Mouse (Mus musculus) cerebellum, adult 2 months (tissue): ENCODE measurements around the gene Emp1.

Experiments
- CTCF ChIP-seq: fragments of 200-500 bp; IDR thresholded peaks from 2 replicates; pipeline ENCODE4 v1.5.1; 2011; ENCODE audit warnings: low read depth, mild to moderate bottlenecking, control low read depth, low read length, moderate library complexity, borderline replicate concordance; ENCODE audit not compliant: insufficient read depth
- POLR2A ChIP-seq: fragments of 200-500 bp; IDR thresholded peaks from 2 replicates; pipeline ENCODE4 v1.6.1; 2011; ENCODE audit warnings: low read length, control low read depth, borderline replicate concordance; ENCODE audit not compliant: insufficient read depth

GRCm38 (mm10) chr6:135352537-135352936, 9.8 kb upstream of the Emp1 start:
- TF ChIP-seq CTCF (no peak), POLR2A (no peak)
